Mouse (Mus musculus) thymus, adult 2 months (tissue): ENCODE measurements around the gene Exoc6b.

Experiments
- CTCF ChIP-seq: fragments of 200-500 bp; IDR thresholded peaks from 2 replicates; pipeline ENCODE4 v1.5.1; 2012; ENCODE audit warnings: mild to moderate bottlenecking, control low read depth, low read length, moderate library complexity, borderline replicate concordance; ENCODE audit not compliant: control insufficient read depth, poor library complexity, insufficient read depth; ENCODE audit errors: extremely low read depth
- POLR2A ChIP-seq: fragments of 200-500 bp; IDR thresholded peaks from 2 replicates; pipeline ENCODE4 v1.6.1; 2012; ENCODE audit warnings: mild to moderate bottlenecking, low read length, control low read depth, moderate library complexity; ENCODE audit not compliant: control insufficient read depth, poor library complexity, insufficient read depth; ENCODE audit errors: extremely low read depth

- TF ChIP-seq POLR2A (no peak), CTCF (no peak)
Measured at GRCm38 (mm10) chr6:84951621-84952020, 117.7 kb downstream of the Exoc6b start.
